Mouse (Mus musculus) C2C12 (cell line): ENCODE measurements around the gene Vwf.

Source experiments
- CEBPB ChIP-seq: IDR thresholded peaks from one replicate; pipeline ENCODE4 v1.6.1; 2011; ENCODE audit warnings: low read depth, mild to moderate bottlenecking, control low read depth, moderate library complexity
- CTCF ChIP-seq: IDR thresholded peaks from one replicate; pipeline ENCODE4 v1.5.1; 2011; ENCODE audit not compliant: control insufficient read depth, insufficient read depth, insufficient read length
- FOSL1 ChIP-seq: IDR thresholded peaks from one replicate; pipeline ENCODE4 v1.8.0; 2011; ENCODE audit warnings: mild to moderate bottlenecking, low read length; ENCODE audit not compliant: poor library complexity, insufficient read depth, severe bottlenecking
- MAX ChIP-seq: IDR thresholded peaks from one replicate; pipeline ENCODE4 v1.6.1; 2011; ENCODE audit warnings: mild to moderate bottlenecking, control low read depth
- MYOD1 ChIP-seq: IDR thresholded peaks from one replicate; pipeline ENCODE4 v1.6.1; 2011; ENCODE audit warnings: low read depth; ENCODE audit not compliant: control insufficient read depth, insufficient read length
- MYOG ChIP-seq: IDR thresholded peaks from one replicate; pipeline ENCODE4 v1.6.1; 2011; ENCODE audit not compliant: control insufficient read depth, insufficient read length; ENCODE audit errors: extremely low read depth
- USF1 ChIP-seq: IDR thresholded peaks from one replicate; pipeline ENCODE4 v1.6.1; 2011; ENCODE audit warnings: low read depth, mild to moderate bottlenecking, control low read depth, moderate library complexity

GRCm38 (mm10) chr6:125601190-125601589 is 54.6 kb downstream of the Vwf start:
- TF ChIP-seq CTCF (no peak), MYOG (no peak), MAX (no peak), USF1 (no peak), CEBPB (no peak), MYOD1 (no peak), FOSL1 (no peak)
